8 mouse cellular contexts compared by ENCODE assay signal in the genomic region with DNA sequence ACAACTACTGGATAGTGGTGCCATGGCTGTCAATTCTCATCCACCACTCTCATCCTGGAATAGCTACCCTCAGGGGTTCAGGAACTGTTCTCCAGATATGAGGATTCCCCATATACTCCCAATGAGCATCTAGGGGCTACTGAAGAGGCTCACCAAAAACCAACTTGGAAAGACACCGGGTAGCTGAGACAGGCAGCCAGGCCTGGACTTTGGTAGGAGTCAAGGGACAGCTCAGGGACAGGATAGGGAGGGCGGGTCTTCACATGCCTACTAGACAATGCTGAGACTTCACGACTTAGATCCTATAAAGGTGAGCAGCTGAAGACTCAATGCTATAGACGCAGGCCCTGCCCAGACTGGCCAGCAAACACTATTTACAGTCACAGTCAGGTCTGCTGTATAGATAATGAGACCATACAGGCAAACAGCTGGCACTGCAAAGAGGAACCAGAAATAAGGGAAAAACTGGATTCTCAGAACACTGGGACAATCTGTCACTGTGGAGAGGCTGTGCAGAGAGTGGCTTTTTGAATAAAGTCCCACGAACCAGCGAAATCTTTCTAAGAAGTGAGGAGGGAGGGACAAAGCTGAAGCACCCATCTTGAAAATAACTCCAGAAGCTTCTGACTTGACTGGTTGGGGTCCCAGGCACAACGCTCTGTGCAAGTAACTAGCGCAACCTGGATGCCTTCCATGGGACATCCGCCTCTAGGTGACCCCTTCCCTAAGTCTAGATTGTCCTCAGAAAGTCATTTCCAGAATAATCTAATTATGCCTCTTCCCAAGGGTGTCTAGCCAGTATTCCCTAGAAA. TPM values are rescaled to one million over a fixed set of nuclear protein-coding genes. Genes with fewer than 3 reads are reported as not detected.
DNase-seq lines count a peak whose midpoint lies in the region; ATAC-seq lines count a peak whose summit lies in the region.

No protein-coding gene starts in this region.

- 56% methylated on average over 9 of the region's 9 CpGs for WGBS in lung, embryonic 16.5 days
- WGBS in embryonic facial prominence, embryonic 14.5 days: 64% methylated on average over 9 of the region's 9 CpGs
- 56% methylated on average over 9 of the region's 9 CpGs for WGBS in intestine, embryonic 14.5 days
- 65% methylated on average over 9 of the region's 9 CpGs for WGBS in neural tube, embryonic 15.5 days

- peak overlapping the region; percentile 82 for H3K4me2 ChIP-seq in lung, embryonic 16.5 days (ENCODE audit: low read depth, low read length)
- H3K4me2 ChIP-seq in embryonic facial prominence, embryonic 14.5 days (ENCODE audit: low read depth, low read length): peak overlapping the region; percentile 65
- peak overlapping the region; percentile 79 for H3K4me2 ChIP-seq in intestine, embryonic 14.5 days (ENCODE audit: low read length)
- H3K4me2 ChIP-seq in neural tube, embryonic 15.5 days: peak overlapping the region; percentile 69

- no peaks in the 10 kb centered on the region for H3K9me3 ChIP-seq in lung, embryonic 16.5 days (ENCODE audit: control insufficient read depth, low read length)
- no peaks in the 10 kb centered on the region for H3K9me3 ChIP-seq in embryonic facial prominence, embryonic 14.5 days (ENCODE audit: control insufficient read depth, low read length)
- H3K9me3 ChIP-seq in intestine, embryonic 14.5 days (ENCODE audit: control insufficient read depth, low read length): no peaks in the 10 kb centered on the region
- H3K9me3 ChIP-seq in neural tube, embryonic 15.5 days (replicated peaks): no peaks in the 10 kb centered on the region

- H3K36me3 ChIP-seq in lung, embryonic 16.5 days (ENCODE audit: control insufficient read depth, insufficient read depth, low read length): peaks cover 2% of the 10 kb centered on the region; the same call in 1 of the 2 replicates
- peaks cover 8% of the 10 kb centered on the region; the same call in 1 of the 2 replicates for H3K36me3 ChIP-seq in embryonic facial prominence, embryonic 14.5 days (ENCODE audit: control insufficient read depth, insufficient read depth, low read length)
- H3K36me3 ChIP-seq in intestine, embryonic 14.5 days (ENCODE audit: control insufficient read depth, insufficient read depth, low read length): peaks cover 7% of the 10 kb centered on the region
- H3K36me3 ChIP-seq in neural tube, embryonic 15.5 days: peaks cover 12% of the 10 kb centered on the region; the same call in 1 of the 2 replicates

- H3K27me3 ChIP-seq in lung, embryonic 16.5 days (ENCODE audit: control insufficient read depth, insufficient read depth, low read depth, low read length): no peaks in the 10 kb centered on the region
- H3K27me3 ChIP-seq in embryonic facial prominence, embryonic 14.5 days (replicated peaks; ENCODE audit: control insufficient read depth, insufficient read depth, low read length): no peaks in the 10 kb centered on the region
- no peaks in the 10 kb centered on the region for H3K27me3 ChIP-seq in intestine, embryonic 14.5 days (replicated peaks; ENCODE audit: control insufficient read depth, insufficient read depth, low read length)
- H3K27me3 ChIP-seq in neural tube, embryonic 15.5 days (replicated peaks): no peaks in the 10 kb centered on the region

- ATAC-seq in lung, embryonic 16.5 days (ENCODE audit: low read depth): no peak
- ATAC-seq in embryonic facial prominence, embryonic 14.5 days (ENCODE audit: low read depth): peak; percentile 4; the same call in 1 of the 2 replicates
- peak; percentile 1; the same call in 1 of the 2 replicates for ATAC-seq in intestine, embryonic 14.5 days (replicated peaks; ENCODE audit: low FRiP score, low TSS enrichment, low read depth)
- peak; percentile 32 for ATAC-seq in neural tube, embryonic 15.5 days (ENCODE audit: low FRiP score)

- peak overlapping the region; percentile 100 for H3K27ac ChIP-seq in lung, embryonic 16.5 days (ENCODE audit: low read length)
- peak overlapping the region; percentile 99 for H3K27ac ChIP-seq in embryonic facial prominence, embryonic 14.5 days (replicated peaks; ENCODE audit: low read depth, low read length)
- peak overlapping the region; percentile 98 for H3K27ac ChIP-seq in intestine, embryonic 14.5 days (ENCODE audit: low read depth)
- peak overlapping the region; percentile 99 for H3K27ac ChIP-seq in neural tube, embryonic 15.5 days (replicated peaks)

- DNase-seq in lung, postnatal 14 days: no peak
- no peak for DNase-seq in embryonic facial prominence, embryonic 14.5 days (ENCODE audit: low spot score)
- no peak for DNase-seq in intestine, embryonic 14.5 days (ENCODE audit: low spot score)
- no peak for DNase-seq in embryo, embryonic 10.5 days (ENCODE audit: low spot score)
- DNase-seq in layer of hippocampus, postnatal 10 days (ENCODE audit: low spot score in 2 of 2): no peak
- DNase-seq in left cerebral cortex, adult 9 months (ENCODE audit: low spot score in 2 of 2): no peak

- peak overlapping the region; percentile 84 for H3K4me3 ChIP-seq in lung, embryonic 16.5 days (ENCODE audit: low read length)
- peak overlapping the region; percentile 74 for H3K4me3 ChIP-seq in embryonic facial prominence, embryonic 14.5 days (ENCODE audit: low read depth, low read length)
- peak overlapping the region; percentile 73 for H3K4me3 ChIP-seq in intestine, embryonic 14.5 days (ENCODE audit: low read depth, low read length)
- H3K4me3 ChIP-seq in neural tube, embryonic 15.5 days (replicated peaks): peak overlapping the region; percentile 67

- H3K9ac ChIP-seq in lung, embryonic 16.5 days (ENCODE audit: low read length): peak overlapping the region; percentile 65
- peak overlapping the region; percentile 95 for H3K9ac ChIP-seq in embryonic facial prominence, embryonic 14.5 days (ENCODE audit: low read depth, low read length)
- H3K9ac ChIP-seq in intestine, embryonic 14.5 days (ENCODE audit: low read length): peak overlapping the region; percentile 87
- H3K9ac ChIP-seq in neural tube, embryonic 15.5 days (replicated peaks): peak overlapping the region; percentile 48

- H3K4me1 ChIP-seq in lung, embryonic 16.5 days (replicated peaks; ENCODE audit: control insufficient read depth, insufficient read depth, low read length): peaks cover 10% of the 10 kb centered on the region
- peaks cover 13% of the 10 kb centered on the region for H3K4me1 ChIP-seq in embryonic facial prominence, embryonic 14.5 days (ENCODE audit: control insufficient read depth, insufficient read depth, low read length)
- H3K4me1 ChIP-seq in intestine, embryonic 14.5 days (replicated peaks; ENCODE audit: control insufficient read depth, insufficient read depth, low read length): peaks cover 10% of the 10 kb centered on the region
- H3K4me1 ChIP-seq in neural tube, embryonic 15.5 days: peaks cover 20% of the 10 kb centered on the region

RNA-seq across cellular contexts. Expression of a gene that starts 0.9 kb away (rescaled TPM):
- 4.6 and 4.8 TPM in 2 replicates for polyA plus RNA-seq in lung, embryonic 16.5 days (2015; fragmentation: Nextera tagmentation; extraction: Ambion mirVana)
- 2.5 and 3.1 TPM in 2 replicates for polyA plus RNA-seq in embryonic facial prominence, embryonic 14.5 days (2014; fragmentation: Nextera tagmentation; extraction: Ambion mirVana)
- 2.4 and 3.1 TPM in 2 replicates for polyA plus RNA-seq in intestine, embryonic 14.5 days (2014; fragmentation: Nextera tagmentation; extraction: Ambion mirVana)
- polyA plus RNA-seq in neural tube, embryonic 15.5 days (2015; fragmentation: Nextera tagmentation; extraction: Ambion mirVana): 7.5 and 8.3 TPM in 2 replicates
- 10 to 100 TPM; 11.0 to 12.0 TPM for total RNA-seq in layer of hippocampus, postnatal 10 days (2021)

RNA-seq across cellular contexts. Expression of a gene that starts 20.4 kb away (rescaled TPM):
- 0.31 and 0.50 TPM in 2 replicates for polyA plus RNA-seq in lung, embryonic 16.5 days (2015; fragmentation: Nextera tagmentation; extraction: Ambion mirVana)
- 0.29 and 0.60 TPM in 2 replicates for polyA plus RNA-seq in embryonic facial prominence, embryonic 14.5 days (2014; fragmentation: Nextera tagmentation; extraction: Ambion mirVana)
- 0.42 and 0.55 TPM in 2 replicates for polyA plus RNA-seq in intestine, embryonic 14.5 days (2014; fragmentation: Nextera tagmentation; extraction: Ambion mirVana)
- polyA plus RNA-seq in neural tube, embryonic 15.5 days (2015; fragmentation: Nextera tagmentation; extraction: Ambion mirVana): 0.29 and 0.42 TPM in 2 replicates
- total RNA-seq in layer of hippocampus, postnatal 10 days (2021): 1 to 10 TPM; 1.8 to 2.8 TPM

RNA-seq across cellular contexts. Expression of a gene that starts 26.4 kb away (rescaled TPM):
- polyA plus RNA-seq in lung, embryonic 16.5 days (2015; fragmentation: Nextera tagmentation; extraction: Ambion mirVana): 1.9 and 3.0 TPM in 2 replicates
- polyA plus RNA-seq in embryonic facial prominence, embryonic 14.5 days (2014; fragmentation: Nextera tagmentation; extraction: Ambion mirVana): 7.9 and 9.2 TPM in 2 replicates
- 2.0 and 2.2 TPM in 2 replicates for polyA plus RNA-seq in intestine, embryonic 14.5 days (2014; fragmentation: Nextera tagmentation; extraction: Ambion mirVana)
- polyA plus RNA-seq in neural tube, embryonic 15.5 days (2015; fragmentation: Nextera tagmentation; extraction: Ambion mirVana): 0.72 and 0.91 TPM in 2 replicates
- total RNA-seq in layer of hippocampus, postnatal 10 days (2021): 1 to 10 TPM; 2.9 TPM

RNA-seq across cellular contexts. Expression of a gene that starts 29.4 kb away (rescaled TPM):
- 127 and 129 TPM in 2 replicates for polyA plus RNA-seq in lung, embryonic 16.5 days (2015; fragmentation: Nextera tagmentation; extraction: Ambion mirVana)
- 114 and 126 TPM in 2 replicates for polyA plus RNA-seq in embryonic facial prominence, embryonic 14.5 days (2014; fragmentation: Nextera tagmentation; extraction: Ambion mirVana)
- 142 and 143 TPM in 2 replicates for polyA plus RNA-seq in intestine, embryonic 14.5 days (2014; fragmentation: Nextera tagmentation; extraction: Ambion mirVana)
- polyA plus RNA-seq in neural tube, embryonic 15.5 days (2015; fragmentation: Nextera tagmentation; extraction: Ambion mirVana): 225 and 262 TPM in 2 replicates
- 100 to 1,000 TPM; 123 to 125 TPM for total RNA-seq in layer of hippocampus, postnatal 10 days (2021)

RNA-seq across cellular contexts. Expression of a gene that starts 39.6 kb away (rescaled TPM):
- polyA plus RNA-seq in lung, embryonic 16.5 days (2015; fragmentation: Nextera tagmentation; extraction: Ambion mirVana): 83.1 and 84.8 TPM in 2 replicates
- polyA plus RNA-seq in embryonic facial prominence, embryonic 14.5 days (2014; fragmentation: Nextera tagmentation; extraction: Ambion mirVana): 81.9 and 89.3 TPM in 2 replicates
- 107 and 117 TPM in 2 replicates for polyA plus RNA-seq in intestine, embryonic 14.5 days (2014; fragmentation: Nextera tagmentation; extraction: Ambion mirVana)
- polyA plus RNA-seq in neural tube, embryonic 15.5 days (2015; fragmentation: Nextera tagmentation; extraction: Ambion mirVana): 99.3 and 103 TPM in 2 replicates
- 10 to 100 TPM; 39.6 to 40.9 TPM for total RNA-seq in layer of hippocampus, postnatal 10 days (2021)
